Mouse (Mus musculus): ENCODE results near the gene Thsd4. TPM values are rescaled to one million over a fixed set of nuclear protein-coding genes. Genes with fewer than 3 reads are reported as not detected.

Thsd4 gene
- total RNA-seq, 2 experiments from 2014 or later, result 4.3 to 5.6 TPM

- peak in 1 of 2 experiments; percentile 23 for DNase-seq (ENCODE audit: low spot score in 2 of 2)
Measured at GRCm38 (mm10) chr9:60311594-60312128, 210.2 kb downstream of the Thsd4 start.

GRCm38 (mm10) chr9:60310741-60311317 is 211.0 kb downstream of the Thsd4 start:
- DNase-seq (ENCODE audit: low spot score in 2 of 2), result no peak

DNA sequence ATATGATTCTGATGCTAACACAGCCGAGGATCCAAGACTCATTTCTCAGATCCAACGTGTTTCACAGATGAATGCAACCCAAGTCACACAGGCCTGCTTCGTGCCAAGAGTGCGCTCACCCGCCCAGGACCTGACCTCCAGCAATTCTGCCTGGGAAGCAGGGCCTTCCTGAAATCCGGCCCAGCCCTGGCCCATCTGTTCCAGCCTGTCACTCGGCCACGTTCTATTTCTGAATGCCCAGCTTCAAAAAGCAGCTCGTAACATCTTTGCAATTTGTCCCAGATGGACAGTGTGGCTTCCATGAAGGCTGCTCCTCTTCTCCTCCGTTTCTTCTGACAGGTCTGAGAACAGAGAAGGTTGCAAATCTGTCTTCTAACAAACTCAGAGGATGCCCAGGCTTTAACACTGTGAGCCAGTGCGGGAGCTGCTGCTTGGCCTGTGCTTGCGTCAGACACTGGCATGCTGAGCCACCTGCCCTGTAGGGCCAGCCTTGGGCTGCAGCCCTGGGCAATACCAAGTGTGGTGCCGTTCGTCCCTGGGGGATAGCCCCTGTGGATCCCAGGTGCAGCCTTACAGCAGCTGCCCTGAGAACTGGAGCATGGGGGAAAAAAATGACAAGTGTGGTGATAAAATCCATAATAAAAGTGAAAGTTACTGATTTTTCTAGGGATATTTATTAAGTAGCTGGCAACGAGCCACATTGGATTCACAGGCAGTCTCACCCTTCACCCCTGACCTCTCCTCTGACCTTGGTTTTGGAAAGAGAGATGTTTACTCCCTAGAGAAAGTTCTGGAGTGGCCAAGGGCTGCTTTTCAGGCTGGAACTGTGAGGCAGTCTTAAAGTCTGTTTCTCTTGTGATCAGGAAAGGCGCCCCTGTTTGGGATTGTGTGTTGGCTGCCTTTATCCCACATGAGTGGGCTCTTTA is 211.8 kb downstream of the Thsd4 start:
- peak in 1 of 2 experiments; percentile 25 for DNase-seq (ENCODE audit: low spot score in 2 of 2)

GRCm38 (mm10) chr9:60308182-60308581 is 213.7 kb downstream of the Thsd4 start:
- no peak for DNase-seq (ENCODE audit: low spot score in 2 of 2)

DNA sequence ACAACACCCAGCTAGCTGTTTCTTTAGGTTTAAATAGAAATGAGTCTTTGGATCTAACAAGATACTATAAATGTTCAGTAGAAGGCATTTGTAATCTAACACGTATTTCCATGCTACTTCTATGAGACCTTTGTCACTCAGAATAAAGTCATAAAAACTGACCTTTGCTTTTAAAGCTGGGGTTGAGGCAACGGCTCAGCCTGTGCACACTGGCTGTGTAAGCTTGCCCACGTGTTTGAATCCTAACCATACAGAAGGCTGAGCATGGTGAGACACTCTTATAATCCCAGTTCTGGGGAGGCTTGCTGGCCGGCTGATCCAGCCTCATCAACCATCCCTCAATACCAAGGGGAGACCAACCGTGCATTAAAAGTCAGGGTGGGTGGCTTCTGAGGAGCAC is 214.4 kb downstream of the Thsd4 start:
- no peak for DNase-seq (ENCODE audit: low spot score in 2 of 2)

- no peak for DNase-seq (ENCODE audit: low spot score in 2 of 2)
Measured at GRCm38 (mm10) chr9:60306241-60306640, 215.6 kb downstream of the Thsd4 start.

DNA sequence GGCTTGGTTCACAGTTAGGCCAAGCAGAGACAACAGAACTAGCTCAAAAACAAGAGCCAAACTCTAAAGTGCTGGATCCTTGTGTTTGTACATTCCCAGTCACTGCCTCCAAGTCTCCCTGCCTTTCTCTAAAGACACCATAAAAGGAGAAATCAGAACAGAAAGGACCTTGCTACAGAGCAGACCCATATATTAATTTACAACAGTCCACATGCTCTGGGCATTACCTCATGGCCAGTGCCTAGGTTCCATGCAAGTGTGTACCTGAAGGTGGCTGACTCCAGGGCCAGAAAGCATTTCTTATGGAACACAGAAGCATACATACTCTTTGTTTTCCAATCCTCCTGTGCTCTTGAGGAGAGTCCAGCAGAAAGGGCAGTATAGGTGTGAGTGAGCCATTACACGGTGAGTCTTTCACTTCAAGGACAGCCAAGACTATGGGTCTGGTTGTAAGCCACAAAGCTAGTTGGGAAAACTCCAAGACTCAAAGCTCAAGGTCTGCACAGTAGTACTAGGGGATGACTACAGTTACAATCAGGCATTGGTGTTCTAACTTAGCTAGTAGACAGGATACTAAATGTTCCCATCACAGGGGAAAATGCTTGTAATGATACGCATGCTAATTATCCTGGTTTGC is 216.5 kb downstream of the Thsd4 start:
- no peak for DNase-seq (ENCODE audit: low spot score in 2 of 2)

- DNase-seq (ENCODE audit: low spot score in 2 of 2), result peak in 1 of 2 experiments; percentile 19
Measured at GRCm38 (mm10) chr9:60296276-60296675, 225.6 kb downstream of the Thsd4 start.

GRCm38 (mm10) chr9:60295199-60295598 is 226.6 kb downstream of the Thsd4 start:
- no peak for DNase-seq (ENCODE audit: low spot score in 2 of 2)

GRCm38 (mm10) chr9:60293129-60293528 is 228.7 kb downstream of the Thsd4 start:
- no peak for DNase-seq (ENCODE audit: low spot score in 2 of 2)

GRCm38 (mm10) chr9:60290780-60291179 is 231.1 kb downstream of the Thsd4 start:
- no peak for DNase-seq (ENCODE audit: low spot score in 2 of 2)

DNA sequence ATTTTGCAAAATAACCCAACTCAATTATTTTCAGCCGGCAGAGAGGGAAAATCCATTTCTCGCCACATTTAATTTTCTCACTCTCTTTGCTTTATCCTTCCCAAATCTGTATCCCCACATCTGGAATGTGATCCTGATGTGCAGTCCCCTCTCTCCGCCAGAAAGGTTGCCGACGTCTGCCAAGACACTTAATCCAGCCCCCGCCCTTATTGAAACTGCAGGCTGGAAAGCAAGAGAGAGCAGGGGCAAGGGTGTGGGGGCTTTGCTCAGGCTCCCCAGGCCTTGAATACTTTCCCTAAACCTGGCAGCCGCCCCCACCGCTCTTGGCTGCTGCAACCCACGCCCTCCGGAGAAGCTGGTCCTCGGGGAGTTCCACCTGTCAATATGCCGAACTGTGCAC is 233.1 kb downstream of the Thsd4 start:
- no peak for DNase-seq (ENCODE audit: low spot score in 2 of 2)

DNA sequence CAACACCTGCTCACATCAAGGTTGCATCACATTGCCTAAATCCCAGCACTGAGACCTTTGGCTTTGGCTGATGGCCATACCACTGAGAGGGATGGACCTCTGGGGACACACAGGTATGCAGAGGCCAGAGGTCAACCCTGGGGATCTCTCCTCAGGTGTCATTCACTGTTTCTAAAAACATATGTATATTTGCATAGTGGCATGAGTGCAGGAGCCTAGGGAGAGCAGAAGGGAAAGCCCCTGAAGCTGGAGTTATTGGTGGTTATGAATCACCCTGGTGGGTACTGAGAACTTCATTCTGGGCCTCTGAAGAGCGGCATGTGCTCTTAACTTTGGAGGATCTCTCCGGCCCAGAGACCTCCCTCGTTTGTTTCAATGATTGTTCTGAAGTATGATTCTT is 235.5 kb downstream of the Thsd4 start:
- DNase-seq (ENCODE audit: low spot score in 2 of 2), result no peak

DNA sequence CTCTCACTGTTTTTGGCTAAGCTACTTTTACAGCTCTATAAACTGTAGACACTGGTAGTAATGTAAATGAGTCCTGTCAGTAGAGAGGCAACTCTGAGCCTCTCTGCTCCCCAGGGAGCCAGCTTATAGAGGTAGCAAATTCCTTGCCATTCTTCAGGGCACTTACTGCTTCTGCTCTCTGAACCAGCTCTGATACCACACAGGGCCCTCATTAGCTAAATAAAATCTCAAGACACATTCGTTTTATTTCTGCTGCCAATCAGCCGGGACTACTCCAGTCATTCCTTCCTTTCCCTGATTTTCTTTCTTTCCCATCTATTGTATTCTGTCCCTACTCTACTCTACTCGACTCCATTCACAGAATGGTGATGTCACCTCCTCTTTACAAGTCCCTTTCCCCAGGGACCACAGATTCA is 236.8 kb downstream of the Thsd4 start:
- DNase-seq (ENCODE audit: low spot score in 2 of 2), result no peak

DNA sequence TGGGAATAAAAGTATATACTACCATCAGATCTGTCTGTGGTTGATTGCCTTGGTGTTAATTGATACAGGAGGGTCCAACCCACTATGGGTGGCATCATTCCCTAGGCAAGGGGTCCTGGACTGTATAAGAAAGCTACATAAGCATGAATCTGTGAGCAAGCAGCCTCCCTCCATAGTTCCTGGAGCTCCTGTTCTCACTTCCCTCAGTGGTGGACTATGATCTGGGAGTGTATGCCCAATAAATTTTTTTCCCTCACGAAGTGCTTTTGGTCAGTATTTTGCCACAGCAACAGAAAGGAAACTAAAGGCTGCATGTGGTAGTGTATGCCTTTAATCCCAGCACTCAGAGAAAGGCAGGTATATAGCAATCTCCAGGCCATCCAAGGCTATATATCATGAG is 237.5 kb downstream of the Thsd4 start:
- DNase-seq (ENCODE audit: low spot score in 2 of 2), result no peak

DNA sequence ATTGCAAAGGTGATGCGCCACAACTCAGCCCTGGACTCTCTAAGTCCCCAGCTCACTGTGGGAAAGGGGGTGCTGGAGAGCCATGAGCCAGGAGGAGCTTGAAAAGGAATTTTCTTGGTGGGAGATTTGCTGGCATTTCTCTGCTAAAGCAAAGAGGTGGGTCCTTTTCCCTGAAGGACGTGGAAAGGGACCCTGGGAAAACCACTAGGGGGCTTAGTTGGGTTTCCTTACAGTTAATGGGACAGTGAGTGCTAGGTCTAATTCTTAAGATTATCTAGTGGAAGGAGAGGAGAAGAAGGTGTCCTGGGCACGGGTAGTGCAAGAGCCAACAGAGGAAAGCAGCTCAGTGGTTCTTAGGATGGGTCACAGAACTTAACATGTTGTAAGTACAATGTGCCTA is 238.3 kb downstream of the Thsd4 start:
- no peak for DNase-seq (ENCODE audit: low spot score in 2 of 2)

DNA sequence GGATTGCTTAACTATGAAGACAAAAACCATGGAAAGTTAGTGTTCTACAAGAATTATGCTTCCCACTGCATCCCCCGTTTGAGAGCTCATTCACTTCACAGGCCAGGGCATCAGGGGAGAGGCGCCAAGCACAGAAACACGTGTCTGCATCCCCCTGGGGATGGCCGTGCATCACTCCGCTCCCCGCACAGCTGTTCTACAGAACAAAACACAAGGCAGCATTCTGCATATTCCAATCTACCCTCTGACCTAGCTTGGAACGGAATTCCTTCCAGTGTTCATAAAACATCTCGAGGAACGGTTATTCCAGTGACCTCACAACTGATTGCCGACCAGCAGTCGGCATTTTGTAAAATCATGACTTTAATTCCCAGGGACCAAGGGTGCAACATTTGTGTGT is 240.6 kb downstream of the Thsd4 start:
- DNase-seq (ENCODE audit: low spot score in 2 of 2), result no peak

- no peak for DNase-seq (ENCODE audit: low spot score in 2 of 2)
Measured at GRCm38 (mm10) chr9:60280786-60281185, 241.1 kb downstream of the Thsd4 start.

DNA sequence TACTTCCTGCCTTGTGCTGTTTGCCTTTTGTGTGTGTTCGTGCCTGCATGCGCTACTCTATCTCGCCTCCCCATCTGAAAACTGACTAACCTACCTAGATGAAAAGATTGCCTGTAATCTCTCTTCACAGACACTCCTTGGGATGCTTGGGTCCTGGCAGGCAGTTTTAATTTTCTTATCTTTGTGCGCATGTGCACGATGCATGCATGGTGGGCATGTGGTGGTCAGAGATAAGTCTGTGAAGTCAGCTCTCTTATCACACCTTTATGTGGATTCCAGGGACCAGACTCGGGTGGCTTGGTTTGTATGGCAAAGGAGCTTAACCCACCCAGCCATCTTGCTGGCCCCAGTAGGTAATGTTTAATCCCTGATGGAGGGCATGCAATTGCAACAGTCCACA is 242.3 kb downstream of the Thsd4 start:
- DNase-seq (ENCODE audit: low spot score in 2 of 2), result no peak

- DNase-seq (ENCODE audit: low spot score in 2 of 2), result no peak
Measured at GRCm38 (mm10) chr9:60276351-60276750, 245.5 kb downstream of the Thsd4 start.

- peak; percentile 44 to 47 for DNase-seq (ENCODE audit: low spot score in 2 of 2)
Measured at GRCm38 (mm10) chr9:60275410-60276159, 246.3 kb downstream of the Thsd4 start.
